Mouse (Mus musculus): Measurements from ENCODE around the gene Sept1. TPM values are rescaled to one million over a fixed set of nuclear protein-coding genes. Genes with fewer than 3 reads are reported as not detected.

Sept1 gene
- polyA plus RNA-seq (2012; rRNA removed) = 2.8 and 3.2 TPM in 2 replicates

DNA sequence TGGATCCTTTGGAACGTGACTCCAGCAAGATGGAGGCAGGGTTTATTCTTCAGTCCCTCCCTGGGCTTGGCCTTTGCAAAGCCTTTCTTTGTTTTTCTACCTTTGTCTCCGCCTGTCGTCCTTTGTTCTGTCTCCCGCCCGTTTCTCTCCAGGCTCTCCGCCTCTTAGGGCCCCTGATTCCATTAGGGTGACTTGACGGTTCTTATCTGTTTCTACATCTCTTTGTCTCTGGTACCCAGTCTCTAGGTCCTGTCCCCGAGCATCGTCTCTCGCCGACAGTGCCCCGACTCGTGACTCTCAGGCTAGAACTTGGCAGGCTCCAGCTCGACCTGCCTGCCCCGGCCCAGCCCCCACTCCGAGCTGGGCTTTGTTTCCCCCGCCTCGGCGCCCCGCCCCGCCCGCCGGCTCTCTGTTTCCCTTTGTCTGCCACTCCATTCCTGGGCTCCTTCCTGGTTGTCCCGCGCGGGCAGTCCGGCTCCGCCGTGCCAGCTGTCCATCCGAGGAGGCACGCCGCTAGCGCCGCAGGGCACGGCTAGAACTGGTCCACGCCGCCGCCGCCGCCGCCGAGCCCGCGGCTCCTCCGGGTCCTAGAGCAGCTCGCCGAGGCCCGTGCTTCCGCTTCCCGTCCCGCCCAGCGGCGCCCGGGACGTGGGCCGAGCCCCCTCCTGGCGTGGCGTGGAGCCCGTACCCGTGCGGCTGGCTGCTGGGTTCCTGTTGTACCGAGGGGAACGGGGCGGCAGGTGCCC is at the start of gene Sept1, which contains the start of gene Zfp553:
Gene Sept1, minus strand, starts transcription at position 509 of the 746 bp plus-strand sequence.
Gene Zfp553, plus strand, starts transcription at position 440 of the 746 bp plus-strand sequence.
- H3K4me1 ChIP-seq (ENCODE audit: control insufficient read depth, insufficient read depth, low read length) = peaks cover 4% of the 10 kb centered on the region
- peak within 1 kb of the TSS; percentile 81 for H3K27ac ChIP-seq (ENCODE audit: control insufficient read depth, insufficient read depth, low read depth, low read length)
- no peaks in the 10 kb centered on the region for H3K36me3 ChIP-seq (ENCODE audit: control insufficient read depth, insufficient read depth, low read length)
- no peaks in the 10 kb centered on the region for H3K27me3 ChIP-seq (ENCODE audit: control insufficient read depth, insufficient read depth, low read length)
- TF ChIP-seq CTCF (IDR thresholded peaks at IDR 0.05; ENCODE audit: control insufficient read depth, insufficient read depth, insufficient replicate concordance, low read depth, low read length) (no peak), POLR2A (IDR thresholded peaks at IDR 0.05; ENCODE audit: control insufficient read depth, low read depth, low read length) (peak; percentile 56)
- peak within 1 kb of the TSS; percentile 92 for H3K4me3 ChIP-seq (ENCODE audit: control insufficient read depth, low read depth, low read length)

DNA sequence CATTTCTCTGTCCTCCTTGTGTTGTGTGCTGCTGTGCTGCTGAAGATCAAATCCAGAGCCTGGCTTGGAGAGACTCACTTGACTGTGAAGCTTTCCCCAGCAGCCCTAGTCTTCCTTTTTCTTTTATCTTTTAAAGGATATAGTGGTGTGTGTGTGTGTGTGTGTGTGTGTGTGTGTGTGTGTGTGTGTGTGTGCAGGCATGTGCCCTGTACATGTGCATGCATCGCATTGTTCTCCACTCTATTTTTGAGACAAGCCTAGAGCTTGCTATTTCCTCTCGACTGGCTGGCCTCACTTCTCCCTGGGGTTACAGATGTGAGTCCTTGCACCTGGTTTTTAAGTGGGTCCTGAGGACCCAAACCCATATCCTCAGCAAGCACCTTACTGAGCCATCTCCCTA is 49.3 kb upstream of the Sept1 start:
- Histone ChIP-seq H3K27me3 (ENCODE audit: control insufficient read depth, insufficient read depth, low read length) (no peaks in the 10 kb centered on the region), H3K36me3 (ENCODE audit: control insufficient read depth, insufficient read depth, low read length) (no peaks in the 10 kb centered on the region), H3K4me1 (ENCODE audit: control insufficient read depth, insufficient read depth, low read length) (peaks cover 5% of the 10 kb centered on the region; the same call in 1 of the 2 replicates), H3K27ac (ENCODE audit: control insufficient read depth, insufficient read depth, low read depth, low read length) (no peak overlapping the region), H3K4me3 (ENCODE audit: control insufficient read depth, low read depth, low read length) (no peak overlapping the region)
- TF ChIP-seq POLR2A (IDR thresholded peaks at IDR 0.05; ENCODE audit: control insufficient read depth, low read depth, low read length) = no peak
- no peak for TF ChIP-seq CTCF (IDR thresholded peaks at IDR 0.05; ENCODE audit: control insufficient read depth, insufficient read depth, insufficient replicate concordance, low read depth, low read length)

DNA sequence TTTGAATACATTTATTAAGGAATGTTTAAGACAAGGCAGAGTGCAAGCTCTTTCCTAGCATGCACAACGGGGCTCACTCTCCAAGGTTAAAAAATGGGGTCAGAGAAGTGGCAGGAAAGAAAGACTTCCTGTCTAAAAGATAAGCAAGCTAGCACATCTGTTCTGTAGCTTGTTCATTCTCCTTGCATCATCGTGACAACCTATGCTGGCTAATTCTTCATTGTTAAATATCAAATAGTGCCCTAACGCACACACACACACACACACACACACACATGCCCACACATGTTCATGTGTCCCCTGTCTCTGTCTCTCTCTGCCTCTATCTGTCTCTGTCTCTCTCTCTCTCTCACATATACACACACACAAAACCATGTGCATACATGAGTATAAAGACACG is 48.2 kb upstream of the Sept1 start:
- H3K27ac ChIP-seq (ENCODE audit: control insufficient read depth, insufficient read depth, low read depth, low read length) = no peak overlapping the region
- H3K4me1 ChIP-seq (ENCODE audit: control insufficient read depth, insufficient read depth, low read length) = peaks cover 10% of the 10 kb centered on the region
- H3K4me3 ChIP-seq (ENCODE audit: control insufficient read depth, low read depth, low read length) = no peak overlapping the region
- TF ChIP-seq CTCF (IDR thresholded peaks at IDR 0.05; ENCODE audit: control insufficient read depth, insufficient read depth, insufficient replicate concordance, low read depth, low read length) (no peak), POLR2A (IDR thresholded peaks at IDR 0.05; ENCODE audit: control insufficient read depth, low read depth, low read length) (no peak)
- no peaks in the 10 kb centered on the region for H3K36me3 ChIP-seq (ENCODE audit: control insufficient read depth, insufficient read depth, low read length)
- no peaks in the 10 kb centered on the region for H3K27me3 ChIP-seq (ENCODE audit: control insufficient read depth, insufficient read depth, low read length)

DNA sequence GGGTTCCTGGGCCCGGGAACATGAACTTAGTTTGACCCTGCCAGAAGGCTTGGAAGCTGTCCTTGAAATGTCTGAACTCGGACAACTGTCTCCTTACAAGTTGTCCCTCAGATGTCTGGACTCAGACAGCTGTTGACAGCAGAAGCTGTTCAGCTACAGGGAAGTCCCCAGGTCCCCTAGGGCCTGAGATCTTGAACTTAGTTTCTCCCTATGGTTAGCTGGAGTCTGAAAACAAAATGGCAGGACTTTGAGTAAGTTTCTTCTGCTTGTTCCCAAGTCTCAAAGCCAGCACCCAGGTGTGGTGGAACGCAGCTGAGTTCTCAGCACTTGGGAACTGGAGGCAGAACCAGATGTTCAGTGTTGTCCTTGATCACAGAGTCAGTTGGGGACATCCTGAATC is 47.2 kb upstream of the Sept1 start:
- TF ChIP-seq CTCF (IDR thresholded peaks at IDR 0.05; ENCODE audit: control insufficient read depth, insufficient read depth, insufficient replicate concordance, low read depth, low read length) = no peak
- TF ChIP-seq POLR2A (IDR thresholded peaks at IDR 0.05; ENCODE audit: control insufficient read depth, low read depth, low read length) = no peak
- Histone ChIP-seq H3K27ac (ENCODE audit: control insufficient read depth, insufficient read depth, low read depth, low read length) (no peak overlapping the region), H3K36me3 (ENCODE audit: control insufficient read depth, insufficient read depth, low read length) (no peaks in the 10 kb centered on the region), H3K27me3 (ENCODE audit: control insufficient read depth, insufficient read depth, low read length) (no peaks in the 10 kb centered on the region), H3K4me1 (ENCODE audit: control insufficient read depth, insufficient read depth, low read length) (peaks cover 10% of the 10 kb centered on the region), H3K4me3 (ENCODE audit: control insufficient read depth, low read depth, low read length) (no peak overlapping the region)

DNA sequence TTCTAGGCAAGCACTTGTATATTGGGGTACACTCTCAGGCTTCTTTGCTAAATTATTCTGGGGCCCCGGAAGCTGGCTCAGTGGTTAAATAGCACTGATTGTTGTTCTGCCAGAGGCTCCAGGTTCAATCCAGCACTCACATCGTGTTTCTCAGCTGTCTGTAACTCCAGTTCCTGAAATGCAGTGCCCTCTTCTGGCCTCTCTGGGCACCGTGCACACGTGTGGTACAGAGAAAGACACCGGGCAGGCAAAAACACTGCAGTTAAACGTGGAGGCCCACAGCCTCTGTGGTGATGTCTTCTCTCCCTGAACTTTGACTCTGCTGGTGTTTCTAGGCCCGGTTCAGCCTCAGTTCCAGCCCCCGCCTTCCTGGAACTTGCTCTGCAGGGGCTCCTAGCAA is 45.4 kb upstream of the Sept1 start:
- no peak overlapping the region for H3K4me3 ChIP-seq (ENCODE audit: control insufficient read depth, low read depth, low read length)
- no peaks in the 10 kb centered on the region for H3K36me3 ChIP-seq (ENCODE audit: control insufficient read depth, insufficient read depth, low read length)
- TF ChIP-seq CTCF (IDR thresholded peaks at IDR 0.05; ENCODE audit: control insufficient read depth, insufficient read depth, insufficient replicate concordance, low read depth, low read length) (peak; percentile 40; the same call in 1 of the 2 replicates), POLR2A (IDR thresholded peaks at IDR 0.05; ENCODE audit: control insufficient read depth, low read depth, low read length) (no peak)
- peaks cover 10% of the 10 kb centered on the region for H3K4me1 ChIP-seq (ENCODE audit: control insufficient read depth, insufficient read depth, low read length)
- no peaks in the 10 kb centered on the region for H3K27me3 ChIP-seq (ENCODE audit: control insufficient read depth, insufficient read depth, low read length)
- no peak overlapping the region for H3K27ac ChIP-seq (ENCODE audit: control insufficient read depth, insufficient read depth, low read depth, low read length)

DNA sequence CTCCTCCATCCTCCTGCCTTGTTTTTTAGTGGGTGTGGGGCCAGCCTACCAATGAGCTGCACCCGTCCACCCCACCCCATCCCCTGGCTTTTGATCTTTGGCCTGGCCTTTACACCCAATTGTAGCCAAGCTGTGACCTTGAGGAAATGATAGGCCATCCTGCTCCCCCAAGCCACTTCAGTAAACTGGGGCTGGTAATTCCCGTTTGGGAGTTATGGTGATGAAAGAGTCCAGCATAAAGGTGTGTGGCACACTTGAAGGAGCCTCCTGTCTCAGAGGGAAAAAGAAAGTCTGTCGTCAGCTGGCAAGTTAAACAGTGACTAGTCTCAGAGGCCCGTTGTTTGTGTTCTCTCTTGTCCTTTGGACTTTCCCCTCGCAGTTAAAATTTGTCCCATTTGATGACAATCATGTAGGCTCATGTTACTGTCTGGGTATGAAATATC is 43.6 kb upstream of the Sept1 start:
- peaks cover 2% of the 10 kb centered on the region for H3K36me3 ChIP-seq (ENCODE audit: control insufficient read depth, insufficient read depth, low read length)
- H3K27me3 ChIP-seq (ENCODE audit: control insufficient read depth, insufficient read depth, low read length) = no peaks in the 10 kb centered on the region
- peaks cover 10% of the 10 kb centered on the region for H3K4me1 ChIP-seq (ENCODE audit: control insufficient read depth, insufficient read depth, low read length)
- no peak overlapping the region for H3K4me3 ChIP-seq (ENCODE audit: control insufficient read depth, low read depth, low read length)
- TF ChIP-seq POLR2A (IDR thresholded peaks at IDR 0.05; ENCODE audit: control insufficient read depth, low read depth, low read length) = no peak
- no peak for TF ChIP-seq CTCF (IDR thresholded peaks at IDR 0.05; ENCODE audit: control insufficient read depth, insufficient read depth, insufficient replicate concordance, low read depth, low read length)
- no peak overlapping the region for H3K27ac ChIP-seq (ENCODE audit: control insufficient read depth, insufficient read depth, low read depth, low read length)

DNA sequence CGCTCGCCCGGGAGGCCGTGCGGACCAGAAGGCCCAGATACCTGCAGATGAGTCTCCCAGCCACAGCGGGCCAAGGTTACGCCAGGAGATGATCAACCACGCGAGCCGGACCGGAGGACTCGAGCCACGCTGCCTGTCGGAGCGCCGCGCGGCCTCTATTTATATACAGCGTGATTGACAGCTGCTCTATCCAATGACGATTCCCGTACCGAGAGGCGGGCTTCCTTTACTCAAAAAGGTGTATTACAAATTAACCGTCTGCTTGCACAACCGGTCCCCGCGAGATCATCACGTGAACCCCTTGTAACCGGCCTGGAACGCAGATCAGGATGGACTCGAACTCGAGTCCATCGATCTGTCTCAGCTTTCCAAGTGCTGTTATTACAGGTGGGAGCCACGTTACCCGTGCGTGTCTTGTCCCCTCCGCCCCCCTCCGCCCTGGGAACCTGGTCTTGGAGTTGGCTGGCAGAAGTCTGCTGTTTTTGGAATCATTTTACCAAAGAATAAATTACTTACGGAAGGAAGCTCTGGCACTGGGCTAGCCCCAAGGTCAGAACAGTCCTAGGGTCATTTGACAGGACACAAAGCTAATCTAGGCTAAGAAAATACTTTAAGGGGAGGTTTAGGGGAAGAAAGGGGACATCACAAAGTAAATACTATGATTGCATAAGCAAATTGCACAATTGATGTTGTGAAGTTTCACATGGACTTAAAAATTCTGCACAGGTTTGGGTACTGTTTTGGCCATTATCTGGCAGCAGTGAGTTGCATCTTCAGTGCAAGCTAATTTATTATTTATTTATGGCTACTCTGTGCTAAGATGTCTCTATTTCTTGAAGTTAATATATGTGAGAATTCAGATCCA is 41.2 kb upstream of the Sept1 start, which contains the start of gene Sephs2:
Gene Sephs2, minus strand, starts transcription at position 131 of the 865 bp plus-strand sequence.
- TF ChIP-seq CTCF (IDR thresholded peaks at IDR 0.05; ENCODE audit: control insufficient read depth, insufficient read depth, insufficient replicate concordance, low read depth, low read length) (no peak), POLR2A (IDR thresholded peaks at IDR 0.05; ENCODE audit: control insufficient read depth, low read depth, low read length) (peak; percentile 99)
- peak within 1 kb of the TSS; percentile 95 for H3K4me3 ChIP-seq (ENCODE audit: control insufficient read depth, low read depth, low read length)

More for the DNA sequence above, 41.2 kb upstream of the Sept1 start, which contains the start of gene Sephs2:
- H3K27ac ChIP-seq (ENCODE audit: control insufficient read depth, insufficient read depth, low read depth, low read length) = peak within 1 kb of the TSS; percentile 86
- no peaks in the 10 kb centered on the region for H3K27me3 ChIP-seq (ENCODE audit: control insufficient read depth, insufficient read depth, low read length)
- H3K4me1 ChIP-seq (ENCODE audit: control insufficient read depth, insufficient read depth, low read length) = peaks cover 10% of the 10 kb centered on the region
- peaks cover 2% of the 10 kb centered on the region for H3K36me3 ChIP-seq (ENCODE audit: control insufficient read depth, insufficient read depth, low read length)
